Mouse (Mus musculus): Measurements from ENCODE around the gene Elavl3.

Elavl3 gene

GRCm38 (mm10) chr9:22058011-22058424 lies 6.2 kb upstream of the Elavl3 start:
- DNase-seq (ENCODE audit: low spot score in 2 of 2): peak; percentile 23 to 32

DNA sequence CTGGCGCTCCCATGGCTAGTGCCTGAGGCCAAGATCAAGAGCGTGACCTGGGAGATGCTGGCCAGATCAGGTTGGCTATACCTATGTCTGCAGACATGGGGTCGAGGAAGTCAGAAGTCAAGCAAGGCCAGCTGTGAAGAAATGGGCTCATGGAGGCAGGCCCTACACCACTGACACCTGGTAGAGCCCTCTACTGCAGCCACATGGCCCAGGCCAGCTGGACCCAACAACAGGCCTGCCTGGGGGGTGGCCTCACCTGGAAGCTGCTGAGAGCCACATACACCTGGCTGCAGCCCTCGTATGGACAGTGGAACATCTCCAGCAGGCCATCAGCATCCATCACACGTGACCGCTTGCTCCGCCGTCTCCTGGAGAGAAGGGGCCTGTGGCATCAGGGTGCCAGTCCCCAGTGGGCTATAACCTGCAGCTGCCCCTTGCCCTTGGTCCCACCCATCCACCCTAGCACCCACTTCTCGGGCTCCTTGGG lies 5.3 kb upstream of the Elavl3 start:
- DNase-seq (ENCODE audit: low spot score in 2 of 2): no peak

DNA sequence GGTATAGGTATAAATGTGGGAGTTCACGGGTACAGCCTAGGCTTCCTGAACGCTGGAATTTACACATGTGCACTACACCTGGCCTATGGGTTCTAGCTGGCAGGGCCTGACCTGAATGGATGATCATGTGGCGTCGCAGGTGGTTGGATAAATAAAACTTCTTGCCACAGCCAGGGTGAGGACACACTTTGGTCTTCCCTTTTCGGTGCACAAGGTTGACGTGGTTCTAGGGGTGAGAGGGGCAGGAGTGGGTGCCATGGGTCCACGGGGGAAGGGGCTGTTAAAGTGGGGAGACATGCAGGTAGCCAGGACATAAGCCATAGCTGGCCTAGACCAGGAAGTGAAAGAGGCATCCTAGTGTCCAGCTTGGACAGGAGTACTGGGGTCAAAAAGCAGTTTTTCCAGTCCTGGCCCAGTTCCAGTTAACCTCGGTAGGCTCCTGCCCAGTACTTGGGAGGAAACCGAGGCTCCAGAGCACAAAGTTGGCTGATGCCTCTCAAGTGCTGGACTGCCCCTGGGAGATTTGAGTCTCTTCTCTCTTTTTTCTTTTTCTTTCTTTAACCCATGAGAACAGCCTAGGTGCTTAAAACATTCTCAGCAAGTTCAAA lies 4.6 kb upstream of the Elavl3 start:
- DNase-seq (ENCODE audit: low spot score in 2 of 2): no peak

DNA sequence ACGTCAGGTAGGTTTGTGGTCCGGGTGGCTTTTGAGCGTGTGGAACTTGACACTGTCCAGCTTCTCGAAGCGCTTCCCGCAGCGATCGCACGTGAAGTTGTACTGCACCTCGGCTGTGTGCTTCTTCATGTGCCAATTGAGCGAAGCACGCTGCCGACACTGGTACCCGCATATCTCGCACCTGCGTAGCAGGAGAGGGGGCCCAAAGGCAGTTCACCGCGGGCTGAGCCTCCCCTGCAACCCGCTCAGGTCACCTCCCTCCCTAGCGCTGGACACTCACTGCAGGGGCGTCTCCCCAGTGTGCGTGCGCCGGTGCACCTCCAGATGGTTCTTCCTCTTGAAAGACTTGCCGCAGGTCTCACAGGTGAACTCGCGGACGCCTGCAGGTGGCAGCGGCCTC lies 3.9 kb upstream of the Elavl3 start:
- DNase-seq (ENCODE audit: low spot score in 2 of 2): no peak

DNA sequence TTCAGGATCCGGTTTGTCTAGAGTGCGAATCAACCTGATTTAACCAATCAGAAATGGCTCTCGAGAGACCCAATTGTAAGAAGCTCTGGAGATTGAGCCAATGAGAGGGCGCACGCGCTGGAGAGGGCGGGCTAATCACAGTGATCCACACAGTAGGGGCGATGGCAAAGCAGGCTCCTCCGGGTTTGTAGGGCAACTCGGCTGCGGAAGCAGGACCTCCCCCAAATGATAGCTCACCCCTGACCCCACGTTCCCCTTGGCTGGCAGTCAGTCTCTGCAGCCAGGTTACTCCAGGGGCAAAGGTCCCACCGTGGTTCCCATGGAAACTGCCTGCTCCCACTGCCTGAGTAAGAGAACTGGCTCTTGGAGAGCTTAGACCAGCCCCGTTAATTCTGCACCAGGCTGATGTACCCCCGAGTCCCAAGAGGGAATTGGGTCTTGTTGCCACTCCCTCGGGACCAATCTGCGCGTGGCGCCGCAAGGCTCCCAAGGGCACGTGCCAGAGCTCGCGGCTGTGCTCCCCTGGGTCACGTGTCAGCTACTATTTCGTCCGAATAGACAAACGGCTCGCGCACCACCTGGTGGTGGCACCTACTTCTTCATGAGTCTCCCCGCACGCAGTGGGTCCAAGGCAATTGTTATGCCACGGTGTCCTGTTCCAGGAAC lies 2.7 kb upstream of the Elavl3 start:
- peak; percentile 84 to 87 for DNase-seq (ENCODE audit: low spot score in 2 of 2)

DNA sequence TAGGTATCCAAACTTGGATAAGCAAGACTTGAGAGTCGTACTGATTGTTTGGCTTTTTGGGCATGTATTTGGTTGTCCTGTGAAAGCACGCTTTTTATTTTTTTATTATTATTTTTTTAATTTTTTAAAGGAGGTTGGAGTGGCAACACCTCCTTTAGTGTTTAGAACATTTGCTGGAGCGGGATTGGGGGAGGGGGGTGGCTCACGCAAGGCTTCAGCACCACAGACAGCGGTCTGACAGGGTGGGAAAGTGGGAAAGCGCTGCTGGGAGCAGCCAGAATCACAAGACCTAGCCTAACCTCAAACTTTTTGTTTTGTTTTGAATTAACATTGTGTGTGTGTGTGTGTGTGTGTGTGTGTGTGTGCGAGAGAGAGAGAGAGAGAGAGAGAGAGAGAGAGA lies 1.8 kb upstream of the Elavl3 start:
- no peak for DNase-seq (ENCODE audit: low spot score in 2 of 2)

GRCm38 (mm10) chr9:22051161-22051957 lies 464 bp downstream of the Elavl3 start:
- peak in 1 of 2 experiments; percentile 39 for DNase-seq (ENCODE audit: low spot score in 2 of 2)

GRCm38 (mm10) chr9:22050351-22050889 lies 1.4 kb downstream of the Elavl3 start:
- DNase-seq (ENCODE audit: low spot score in 2 of 2): peak; percentile 69 to 70

GRCm38 (mm10) chr9:22049721-22050270 lies 2.0 kb downstream of the Elavl3 start:
- DNase-seq (ENCODE audit: low spot score in 2 of 2): no peak

DNA sequence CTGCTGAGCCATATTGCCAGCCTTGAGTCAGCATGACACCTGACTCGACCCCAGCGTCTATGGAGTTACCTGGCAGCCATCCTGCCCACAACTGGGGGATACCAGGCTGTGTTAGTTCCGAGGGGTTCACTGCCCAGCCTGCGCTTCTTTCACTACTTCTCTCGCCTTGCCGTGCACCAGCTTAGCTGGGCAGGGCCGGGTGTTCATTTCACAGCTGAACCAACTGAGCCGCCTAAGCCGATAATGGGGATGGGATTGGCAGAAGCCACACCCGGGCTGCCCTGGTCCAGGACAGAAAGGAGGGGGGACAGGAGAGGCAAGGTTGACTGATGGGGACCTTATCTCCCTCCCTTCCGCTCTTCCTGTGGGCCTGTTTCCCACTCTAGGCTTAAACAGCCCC lies 2.5 kb downstream of the Elavl3 start:
- DNase-seq (ENCODE audit: low spot score in 2 of 2): no peak

DNA sequence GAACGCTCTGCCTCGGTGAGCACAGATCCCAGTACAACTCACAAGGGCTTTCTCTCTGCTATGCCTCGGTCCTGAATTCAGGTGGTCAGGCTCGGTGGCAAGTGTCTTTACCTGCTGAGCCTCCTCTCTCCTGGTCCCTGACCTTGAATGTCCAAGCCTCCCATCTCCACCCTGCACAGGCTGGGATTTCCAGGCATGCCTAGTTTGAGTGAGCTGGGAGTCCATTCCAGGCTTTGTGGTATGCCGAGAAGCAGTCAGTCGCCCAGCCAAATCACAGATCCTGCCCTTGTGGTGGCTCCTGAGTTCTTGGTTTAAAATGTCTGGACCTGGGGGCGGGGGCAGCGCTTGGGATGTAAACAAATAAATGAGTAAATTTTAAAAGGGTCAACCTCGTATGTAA lies 4.5 kb downstream of the Elavl3 start:
- DNase-seq (ENCODE audit: low spot score in 2 of 2): no peak

DNA sequence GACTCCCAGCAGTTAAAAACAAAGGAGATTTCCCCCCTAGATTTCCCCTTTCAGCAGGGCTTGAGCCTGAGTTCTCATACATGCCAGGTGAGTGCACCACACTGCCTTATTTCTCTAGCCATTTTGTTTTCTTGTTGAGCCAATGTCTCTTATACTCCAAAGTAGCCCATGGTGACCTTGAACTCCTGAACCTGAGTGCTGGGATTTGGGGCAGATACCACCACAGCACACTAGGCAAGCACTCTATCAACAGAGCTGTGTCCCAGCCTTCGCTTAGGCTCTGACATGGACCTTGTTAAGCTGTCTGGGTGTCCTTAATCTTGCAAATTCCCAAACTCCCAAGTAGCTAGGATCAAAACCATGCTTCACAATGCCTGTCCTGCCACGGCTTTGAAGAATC lies 10.0 kb downstream of the Elavl3 start:
- no peak for DNase-seq (ENCODE audit: low spot score in 2 of 2)

DNA sequence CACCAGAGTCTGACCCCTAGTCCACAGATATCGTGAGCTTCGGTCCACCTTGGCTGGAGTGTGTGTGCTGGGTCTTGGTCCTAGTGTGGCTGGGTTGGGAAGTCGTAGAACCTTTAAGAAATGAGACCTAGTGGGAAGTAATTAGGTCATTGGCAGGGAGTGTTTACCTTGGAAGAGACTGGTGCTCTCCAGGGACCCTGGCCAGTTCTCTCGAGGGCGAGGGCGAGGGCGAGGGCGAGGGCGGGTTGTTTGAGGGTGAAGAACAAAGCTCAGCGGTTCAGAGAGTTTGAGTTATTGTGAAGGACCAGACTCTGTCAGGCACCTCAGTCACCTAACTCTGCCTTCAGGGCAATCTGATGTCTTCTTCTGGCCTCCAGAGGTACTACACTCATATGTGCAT lies 14.0 kb downstream of the Elavl3 start:
- no peak for DNase-seq (ENCODE audit: low spot score in 2 of 2)

DNA sequence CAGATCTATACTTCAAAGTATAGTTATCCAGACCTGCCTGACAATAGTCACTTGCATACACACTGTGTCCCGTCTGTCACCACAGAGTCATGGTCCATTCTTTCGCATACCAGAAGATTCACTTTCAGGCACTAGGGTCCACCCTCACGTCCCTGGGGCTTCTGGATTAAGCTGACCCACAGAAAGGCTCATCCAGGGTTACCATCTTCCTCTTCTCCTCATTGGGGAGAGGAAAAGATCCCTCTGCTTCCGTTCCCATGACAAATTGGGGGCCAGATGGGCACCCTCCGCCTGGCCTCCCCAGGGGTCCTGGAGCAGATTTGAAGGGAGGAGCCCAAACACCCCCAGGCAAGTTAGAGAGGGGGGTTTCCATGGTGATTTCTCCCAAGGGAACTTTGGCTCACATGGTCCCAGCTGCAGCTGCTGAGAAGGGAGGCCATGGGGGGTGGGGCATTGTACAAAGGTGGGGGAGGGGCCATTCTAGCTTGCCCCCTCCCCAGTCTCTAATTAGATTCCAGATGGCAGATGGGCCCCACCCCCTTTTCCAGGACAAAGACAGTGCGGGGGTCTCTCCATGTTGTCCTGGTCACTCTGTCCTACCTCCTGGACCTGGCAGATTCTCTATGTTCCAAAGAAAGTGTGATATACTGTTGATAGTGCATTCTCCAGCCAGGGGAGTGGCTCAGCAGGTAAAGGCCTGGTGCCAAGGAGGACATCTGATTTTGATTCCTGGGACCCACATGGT lies 16.4 kb downstream of the Elavl3 start:
- no peak for DNase-seq (ENCODE audit: low spot score in 2 of 2)

GRCm38 (mm10) chr9:22030386-22030785 lies 21.4 kb downstream of the Elavl3 start:
- no peak for DNase-seq (ENCODE audit: low spot score in 2 of 2)

- no peak for DNase-seq (ENCODE audit: low spot score in 2 of 2)
Measured at GRCm38 (mm10) chr9:22028467-22028866, 23.4 kb downstream of the Elavl3 start.

GRCm38 (mm10) chr9:22024592-22024991 lies 27.2 kb downstream of the Elavl3 start:
- DNase-seq (ENCODE audit: low spot score in 2 of 2): no peak

DNA sequence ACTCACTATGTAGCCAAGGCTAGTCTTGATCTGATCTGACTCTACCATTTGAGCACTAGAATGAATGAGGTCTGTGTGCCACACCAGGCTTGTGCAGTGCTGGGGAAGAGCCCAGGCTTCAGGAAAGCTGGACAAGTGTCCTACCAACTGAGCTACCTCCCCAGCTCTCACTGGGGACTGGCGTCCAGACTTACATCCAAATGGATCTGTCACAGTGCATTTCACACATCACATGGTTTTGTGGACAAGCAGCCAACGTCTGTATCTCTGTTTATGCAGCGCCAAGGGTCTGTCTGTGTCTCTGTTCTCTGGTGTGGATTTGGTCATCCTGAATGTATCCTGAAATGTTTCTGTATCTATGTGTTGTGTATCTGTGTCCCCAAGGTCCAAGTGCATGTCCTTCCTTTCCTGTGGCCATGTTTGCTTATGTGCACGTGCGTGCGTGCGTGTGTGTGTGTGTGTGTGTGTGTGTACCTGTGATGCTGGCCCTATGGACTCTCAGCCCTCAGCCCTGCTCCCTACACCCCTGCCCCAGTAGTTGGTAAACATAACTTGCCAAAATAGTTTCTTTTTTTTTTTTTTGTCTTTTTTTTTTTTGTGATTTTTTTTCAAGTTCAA lies 34.5 kb downstream of the Elavl3 start:
- DNase-seq (ENCODE audit: low spot score in 2 of 2): no peak

DNA sequence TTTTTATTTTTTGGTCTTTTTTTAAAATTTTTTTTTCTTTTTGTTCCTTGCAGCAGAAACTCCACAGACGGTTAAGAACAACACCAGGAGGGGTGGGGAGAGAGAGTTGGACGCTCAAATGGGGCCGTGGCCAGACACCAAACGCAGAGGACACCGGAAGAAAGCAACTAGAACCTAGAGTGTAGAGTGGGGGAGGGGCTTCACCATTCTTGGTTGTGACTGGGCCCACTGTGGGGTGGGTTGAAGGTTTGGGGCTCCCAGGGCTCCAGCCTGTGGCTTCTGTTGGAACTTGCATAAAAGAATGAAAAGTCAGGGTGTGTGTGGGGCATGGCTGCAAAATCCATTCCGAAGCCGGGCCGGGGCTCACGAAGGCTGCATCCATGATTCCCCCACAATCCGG lies 35.6 kb downstream of the Elavl3 start:
- DNase-seq (ENCODE audit: low spot score in 2 of 2): no peak

- DNase-seq (ENCODE audit: low spot score in 2 of 2): no peak
Measured at GRCm38 (mm10) chr9:22012731-22013130, 39.1 kb downstream of the Elavl3 start.

GRCm38 (mm10) chr9:22011055-22011454 lies 40.8 kb downstream of the Elavl3 start:
- no peak for DNase-seq (ENCODE audit: low spot score in 2 of 2)

All from right cerebral cortex, adult 2 months (tissue).